Mouse (Mus musculus) ES-Bruce4 (cell line): ENCODE data around the gene Osbpl2. TPM values are rescaled to one million over a fixed set of nuclear protein-coding genes. Genes with fewer than 3 reads are reported as not detected.

Source experiments
- H3K27ac ChIP-seq: 2 replicates; pipeline ENCODE4 v1.5.1; 2012; ENCODE audit warnings: low read length, inconsistent platforms; ENCODE audit not compliant: insufficient read depth
- H3K27me3 ChIP-seq: 2 replicates; pipeline ENCODE4 v1.6.1; 2012; ENCODE audit warnings: mild to moderate bottlenecking, low read length, inconsistent platforms; ENCODE audit not compliant: control insufficient read depth, poor library complexity, insufficient read depth, severe bottlenecking
- H3K36me3 ChIP-seq: 2 replicates; pipeline ENCODE4 v1.6.1; 2012; ENCODE audit warnings: inconsistent platforms, mild to moderate bottlenecking, low read length, moderate library complexity; ENCODE audit not compliant: control insufficient read depth, poor library complexity, insufficient read depth, severe bottlenecking
- H3K4me1 ChIP-seq: one replicate; pipeline ENCODE4 v1.8.1; 2011; ENCODE audit warnings: low read length; ENCODE audit not compliant: control insufficient read depth, insufficient read depth
- H3K4me3 ChIP-seq: 2 replicates; pipeline ENCODE4 v1.5.1; 2011; ENCODE audit warnings: low read depth, mild to moderate bottlenecking, low read length
- H3K9ac ChIP-seq: 2 replicates; pipeline ENCODE4 v1.6.1; 2012; ENCODE audit warnings: low read depth, mild to moderate bottlenecking, inconsistent platforms; ENCODE audit not compliant: poor library complexity, severe bottlenecking
- H3K9me3 ChIP-seq: replicated peaks from 2 replicates; pipeline ENCODE4 v1.6.1; 2012; ENCODE audit warnings: mild to moderate bottlenecking, low read length, inconsistent platforms; ENCODE audit not compliant: control insufficient read depth, poor library complexity, insufficient read depth, severe bottlenecking
- CTCF ChIP-seq: IDR thresholded peaks from one replicate; pipeline ENCODE4 v1.8.1; 2011; ENCODE audit warnings: low read depth, low read length
- EP300 ChIP-seq: IDR thresholded peaks from 2 replicates; pipeline ENCODE4 v1.6.1; 2011; ENCODE audit warnings: low read depth, low read length; ENCODE audit not compliant: insufficient read depth
- POLR2A ChIP-seq: IDR thresholded peaks from one replicate; pipeline ENCODE4 v1.8.1; 2011; ENCODE audit warnings: low read length; ENCODE audit not compliant: insufficient read depth
- polyA plus RNA-seq: library from polyadenylated mRNA; stranded (reverse); fragments of >200 nt; gene quantifications from 2 replicates; pipeline ENCODE4 v1.2.4, GENCODE M21; 2011; ENCODE audit warnings: low read depth; ENCODE audit not compliant: missing spikeins, insufficient read depth, insufficient read length

The Osbpl2 gene
- 18.0 and 18.9 TPM in 2 replicates for polyA plus RNA-seq

DNA sequence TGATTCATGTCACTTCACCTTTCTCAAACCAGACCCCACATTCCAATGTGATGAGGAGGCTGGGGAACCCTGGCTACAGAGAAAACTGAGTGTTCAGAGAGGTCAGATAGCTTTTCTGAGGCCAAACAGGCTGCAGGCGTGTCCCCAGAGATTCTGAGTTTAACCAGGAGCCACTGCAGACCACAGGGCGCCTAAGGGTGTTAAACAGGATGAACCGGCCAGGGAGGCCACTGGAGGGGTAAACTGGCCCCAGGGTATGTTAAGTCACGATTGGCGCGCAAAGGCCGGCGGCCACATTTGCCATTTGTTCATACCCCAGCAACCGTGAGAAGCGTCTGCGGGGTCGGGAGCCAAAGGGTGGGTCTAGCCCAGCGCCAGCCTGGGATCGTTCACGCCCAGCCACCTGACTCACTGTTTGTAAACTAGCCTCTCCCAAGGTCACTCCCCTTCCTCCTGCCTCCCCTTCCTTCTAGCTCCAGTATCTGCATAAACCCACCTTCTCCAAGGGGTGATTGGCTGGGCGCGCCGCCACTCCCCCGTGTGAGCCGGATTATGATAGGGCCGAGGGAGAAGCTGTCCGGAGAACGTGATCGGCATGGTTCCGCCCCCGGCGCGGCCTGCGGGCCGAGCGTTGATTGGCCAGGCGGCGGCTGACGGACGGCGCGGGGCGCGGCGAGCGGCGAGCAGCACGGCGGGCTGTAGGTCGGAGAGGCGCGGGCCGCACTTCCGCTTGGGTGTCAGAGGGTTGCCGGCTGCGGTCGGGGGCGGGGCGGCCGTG lies at the start of gene Osbpl2:
Gene Osbpl2, plus strand, starts transcription at position 646 of the 778 bp plus-strand sequence.
- H3K9ac ChIP-seq: peak within 1 kb of the TSS; percentile 74
- 0 out of 2 replicates have a peak within 1 kb of the TSS, but pooled peaks have one; percentile 7 for H3K27ac ChIP-seq

DNA sequence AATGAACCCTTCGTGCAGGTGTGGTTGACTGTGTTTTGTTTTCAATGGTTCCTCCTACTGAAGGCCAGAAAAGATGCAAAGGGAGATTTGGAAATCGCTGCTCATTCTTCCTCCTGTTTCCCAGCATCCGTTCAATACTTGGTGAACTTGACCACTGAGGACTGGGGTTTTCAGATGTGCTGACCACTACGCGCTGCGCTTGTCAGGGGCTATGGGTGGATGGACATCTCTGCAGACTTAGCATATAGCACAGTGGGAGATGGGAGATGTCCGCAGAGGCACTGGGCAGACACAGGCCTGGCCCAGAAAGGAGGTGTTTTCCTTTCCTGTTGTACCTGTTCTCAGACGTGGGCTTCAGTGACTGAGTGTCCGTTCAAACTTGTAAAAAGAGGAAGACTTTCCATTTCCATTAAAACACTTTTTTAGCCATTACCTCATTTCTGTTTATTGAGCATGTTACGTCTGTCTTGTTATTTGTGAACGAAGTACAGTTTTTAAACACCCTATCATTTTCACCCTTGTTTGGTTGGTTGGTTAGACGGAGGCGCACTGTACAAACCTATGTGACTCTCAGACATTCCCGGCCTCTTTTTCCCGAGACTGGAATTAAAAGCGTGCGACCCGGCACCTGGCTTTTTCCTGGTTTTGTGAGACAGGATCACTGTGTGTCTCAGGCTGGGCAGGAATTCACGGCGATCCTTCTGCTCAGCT lies 49.2 kb upstream of the Osbpl2 start:
- 0 out of 2 replicates have a peak, but pooled peaks cover 2% of the 10 kb centered on the region for H3K36me3 ChIP-seq

More for the DNA sequence above, at the start of gene Osbpl2:
- H3K4me3 ChIP-seq: peak within 1 kb of the TSS; percentile 71
- TF ChIP-seq CTCF (no peak), EP300 (no peak), POLR2A (no peak)
- no peaks in the 10 kb centered on the region for H3K36me3 ChIP-seq
- H3K4me1 ChIP-seq: peaks cover 8% of the 10 kb centered on the region
- no peaks in the 10 kb centered on the region for H3K27me3 ChIP-seq
- H3K9me3 ChIP-seq: no peaks in the 10 kb centered on the region

GRCm38 (mm10) chr2:180070481-180071453 lies 48.3 kb upstream of the Osbpl2 start, which contains the start of gene Mtg2:
Gene Mtg2 (plus strand): TSS chr2:180070588.
- H3K4me3 ChIP-seq: peak within 1 kb of the TSS; percentile 99
- 0 out of 2 replicates have a peak, but pooled peaks cover 2% of the 10 kb centered on the region for H3K36me3 ChIP-seq
- no peaks in the 10 kb centered on the region for H3K27me3 ChIP-seq
- H3K4me1 ChIP-seq: no peaks in the 10 kb centered on the region
- peak; percentile 81 for TF ChIP-seq POLR2A
- TF ChIP-seq CTCF: no peak
- no peak for TF ChIP-seq EP300
- H3K9ac ChIP-seq: peak within 1 kb of the TSS; percentile 84
- no peaks in the 10 kb centered on the region for H3K9me3 ChIP-seq
- peak within 1 kb of the TSS; percentile 30; the same call in 1 of the 2 replicates for H3K27ac ChIP-seq

More for the DNA sequence above, 49.2 kb upstream of the Osbpl2 start:
- H3K9ac ChIP-seq: peak overlapping the region; percentile 84
- no peaks in the 10 kb centered on the region for H3K4me1 ChIP-seq
- H3K27ac ChIP-seq: no peak overlapping the region
- H3K27me3 ChIP-seq: no peaks in the 10 kb centered on the region
- H3K4me3 ChIP-seq: peak overlapping the region; percentile 99
- no peaks in the 10 kb centered on the region for H3K9me3 ChIP-seq
- no peak for TF ChIP-seq EP300
- no peak for TF ChIP-seq POLR2A

- H3K27ac ChIP-seq: no peak overlapping the region
- H3K9me3 ChIP-seq: no peaks in the 10 kb centered on the region
- H3K4me1 ChIP-seq: no peaks in the 10 kb centered on the region
- no peak for TF ChIP-seq CTCF
- no peaks in the 10 kb centered on the region for H3K27me3 ChIP-seq
- H3K9ac ChIP-seq: no peak overlapping the region
- no peak overlapping the region for H3K4me3 ChIP-seq
- 0 out of 2 replicates have a peak, but pooled peaks cover 2% of the 10 kb centered on the region for H3K36me3 ChIP-seq
These were observed 47.4 kb upstream of the Osbpl2 start for GRCm38 (mm10) chr2:180071671-180072070.

DNA sequence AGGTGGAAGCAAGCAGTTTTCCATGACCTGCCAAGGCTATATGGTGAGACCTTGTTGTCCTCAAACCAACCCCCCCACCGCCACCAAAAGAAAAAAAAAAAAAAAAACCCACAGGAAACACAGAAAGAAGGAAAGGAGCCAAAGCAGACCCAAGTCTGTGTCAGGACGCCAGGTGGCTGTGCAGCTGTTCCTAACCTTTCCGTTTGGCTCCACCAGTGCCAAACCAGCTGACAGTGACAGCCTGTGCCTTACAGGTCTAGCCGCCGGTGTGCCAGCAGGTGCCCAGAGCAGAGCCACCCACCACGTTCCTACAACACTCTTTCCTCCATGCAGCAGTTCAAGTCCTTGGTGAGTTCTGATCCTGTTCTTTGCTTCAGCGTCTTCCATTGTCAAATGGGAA lies 46.2 kb upstream of the Osbpl2 start:
- Histone ChIP-seq H3K9ac (no peak overlapping the region), H3K9me3 (no peaks in the 10 kb centered on the region), H3K4me3 (no peak overlapping the region), H3K27me3 (no peaks in the 10 kb centered on the region), H3K4me1 (peaks cover 4% of the 10 kb centered on the region), H3K27ac (no peak overlapping the region), H3K36me3 (0 out of 2 replicates have a peak, but pooled peaks cover 2% of the 10 kb centered on the region)
- TF ChIP-seq EP300: no peak
- TF ChIP-seq POLR2A: no peak
- no peak for TF ChIP-seq CTCF
